Mouse (Mus musculus) ES-Bruce4 (cell line): ENCODE results near the gene Usp12. TPM values are rescaled to one million over a fixed set of nuclear protein-coding genes. Genes with fewer than 3 reads are reported as not detected.
A peak's percentile ranks its signal among the peaks of the same experiment; 100 is the strongest.

Experiments used
- H3K27ac ChIP-seq: 2 replicates; pipeline ENCODE4 v1.5.1; 2012; ENCODE audit warnings: low read length, inconsistent platforms; ENCODE audit not compliant: insufficient read depth
- H3K27me3 ChIP-seq: 2 replicates; pipeline ENCODE4 v1.6.1; 2012; ENCODE audit warnings: mild to moderate bottlenecking, low read length, inconsistent platforms; ENCODE audit not compliant: control insufficient read depth, poor library complexity, insufficient read depth, severe bottlenecking
- H3K36me3 ChIP-seq: 2 replicates; pipeline ENCODE4 v1.6.1; 2012; ENCODE audit warnings: inconsistent platforms, mild to moderate bottlenecking, low read length, moderate library complexity; ENCODE audit not compliant: control insufficient read depth, poor library complexity, insufficient read depth, severe bottlenecking
- H3K4me1 ChIP-seq: one replicate; pipeline ENCODE4 v1.8.1; 2011; ENCODE audit warnings: low read length; ENCODE audit not compliant: control insufficient read depth, insufficient read depth
- H3K4me3 ChIP-seq: 2 replicates; pipeline ENCODE4 v1.5.1; 2011; ENCODE audit warnings: low read depth, mild to moderate bottlenecking, low read length
- H3K9ac ChIP-seq: 2 replicates; pipeline ENCODE4 v1.6.1; 2012; ENCODE audit warnings: low read depth, mild to moderate bottlenecking, inconsistent platforms; ENCODE audit not compliant: poor library complexity, severe bottlenecking
- H3K9me3 ChIP-seq: replicated peaks from 2 replicates; pipeline ENCODE4 v1.6.1; 2012; ENCODE audit warnings: mild to moderate bottlenecking, low read length, inconsistent platforms; ENCODE audit not compliant: control insufficient read depth, poor library complexity, insufficient read depth, severe bottlenecking
- CTCF ChIP-seq: IDR thresholded peaks from one replicate; pipeline ENCODE4 v1.8.1; 2011; ENCODE audit warnings: low read depth, low read length
- EP300 ChIP-seq: IDR thresholded peaks from 2 replicates; pipeline ENCODE4 v1.6.1; 2011; ENCODE audit warnings: low read depth, low read length; ENCODE audit not compliant: insufficient read depth
- POLR2A ChIP-seq: IDR thresholded peaks from one replicate; pipeline ENCODE4 v1.8.1; 2011; ENCODE audit warnings: low read length; ENCODE audit not compliant: insufficient read depth
- polyA plus RNA-seq: library from polyadenylated mRNA; stranded (reverse); fragments of >200 nt; gene quantifications from 2 replicates; pipeline ENCODE4 v1.2.4, GENCODE M21; 2011; ENCODE audit warnings: low read depth; ENCODE audit not compliant: missing spikeins, insufficient read depth, insufficient read length

The Usp12 gene
- polyA plus RNA-seq, 1 experiment: 57.2 TPM

- Histone ChIP-seq H3K27me3 (no peaks in the 10 kb centered on the region), H3K4me3 (no peak overlapping the region), H3K4me1 (no peaks in the 10 kb centered on the region), H3K9me3 (no peaks in the 10 kb centered on the region), H3K27ac (no peak overlapping the region), H3K36me3 (no peaks in the 10 kb centered on the region), H3K9ac (no peak overlapping the region)
- no peak for TF ChIP-seq POLR2A
- TF ChIP-seq EP300: no peak
- TF ChIP-seq CTCF: no peak
Measured at GRCm38 (mm10) chr5:146713088-146713487, 81.7 kb downstream of the Usp12 start.

GRCm38 (mm10) chr5:146712282-146712918, 82.4 kb downstream of the Usp12 start:
- H3K27ac ChIP-seq: no peak overlapping the region
- no peak overlapping the region for H3K9ac ChIP-seq
- no peaks in the 10 kb centered on the region for H3K36me3 ChIP-seq
- H3K4me1 ChIP-seq: no peaks in the 10 kb centered on the region
- no peak for TF ChIP-seq EP300
- TF ChIP-seq POLR2A: no peak
- TF ChIP-seq CTCF: no peak
- H3K9me3 ChIP-seq: no peaks in the 10 kb centered on the region
- no peak overlapping the region for H3K4me3 ChIP-seq
- H3K27me3 ChIP-seq: no peaks in the 10 kb centered on the region

- no peak overlapping the region for H3K9ac ChIP-seq
- TF ChIP-seq CTCF (no peak), POLR2A (no peak), EP300 (no peak)
- H3K9me3 ChIP-seq: no peaks in the 10 kb centered on the region
- no peak overlapping the region for H3K4me3 ChIP-seq
- no peaks in the 10 kb centered on the region for H3K4me1 ChIP-seq
- no peak overlapping the region for H3K27ac ChIP-seq
- no peaks in the 10 kb centered on the region for H3K27me3 ChIP-seq
- no peaks in the 10 kb centered on the region for H3K36me3 ChIP-seq
Measured at GRCm38 (mm10) chr5:146709361-146709760, 85.4 kb downstream of the Usp12 start.

GRCm38 (mm10) chr5:146705815-146706408, 88.9 kb downstream of the Usp12 start:
- Histone ChIP-seq H3K4me3 (no peak overlapping the region), H3K9ac (no peak overlapping the region), H3K4me1 (no peaks in the 10 kb centered on the region), H3K36me3 (no peaks in the 10 kb centered on the region), H3K27me3 (no peaks in the 10 kb centered on the region), H3K9me3 (no peaks in the 10 kb centered on the region), H3K27ac (no peak overlapping the region)
- TF ChIP-seq CTCF (peak; percentile 46), EP300 (no peak)

- Histone ChIP-seq H3K9me3 (no peaks in the 10 kb centered on the region), H3K9ac (no peak overlapping the region), H3K27me3 (no peaks in the 10 kb centered on the region), H3K4me1 (no peaks in the 10 kb centered on the region), H3K27ac (no peak overlapping the region), H3K36me3 (no peaks in the 10 kb centered on the region), H3K4me3 (no peak overlapping the region)
- TF ChIP-seq CTCF (no peak), POLR2A (no peak), EP300 (no peak)
Measured at GRCm38 (mm10) chr5:146705411-146705810, 89.4 kb downstream of the Usp12 start.

- Histone ChIP-seq H3K4me1 (no peaks in the 10 kb centered on the region), H3K36me3 (no peaks in the 10 kb centered on the region), H3K9me3 (no peaks in the 10 kb centered on the region), H3K27me3 (no peaks in the 10 kb centered on the region), H3K27ac (no peak overlapping the region), H3K4me3 (no peak overlapping the region), H3K9ac (no peak overlapping the region)
- TF ChIP-seq EP300: no peak
- TF ChIP-seq CTCF: no peak
- TF ChIP-seq POLR2A: no peak
Measured at GRCm38 (mm10) chr5:146704241-146704640, 90.6 kb downstream of the Usp12 start.
